Mouse (Mus musculus): ENCODE data around the gene Topaz1. TPM values are rescaled to one million over a fixed set of nuclear protein-coding genes. Genes with fewer than 3 reads are reported as not detected.
"Not testable (repeated sequence)": the region's sequence is repeated elsewhere in the genome, so short reads cannot be mapped to it uniquely, and the experiment has no call there.

Gene Topaz1
- polyA plus RNA-seq, 1 experiment = not detected

DNA sequence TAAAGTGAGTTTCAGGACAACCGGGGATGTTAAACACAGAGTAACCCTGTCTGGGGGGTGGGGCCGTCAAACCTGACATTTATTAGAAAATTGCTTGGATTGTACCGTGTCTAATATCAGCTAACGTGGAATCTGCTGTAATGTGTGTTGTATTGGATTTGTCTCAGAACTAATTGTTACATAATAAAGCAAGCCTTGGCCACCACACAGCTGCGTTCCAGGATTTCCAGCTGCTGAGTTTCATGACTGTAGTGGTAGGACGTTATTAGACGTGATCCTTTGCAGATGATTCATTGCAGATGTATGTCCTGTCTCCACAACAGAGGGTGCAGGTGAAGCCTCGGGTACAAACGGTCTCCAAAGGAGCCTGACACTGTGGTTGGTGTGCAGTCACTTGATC is 89.0 kb downstream of the Topaz1 start:
- 34% methylated on average over 9 of the region's 9 CpGs for WGBS
- H3K4me3 ChIP-seq (ENCODE audit: low read depth, low read length) = no peak overlapping the region
- no peaks in the 10 kb centered on the region; the same call in 1 of the 2 replicates for H3K4me1 ChIP-seq (ENCODE audit: control insufficient read depth, insufficient read depth, insufficient read length, low read length)
- H3K27me3 ChIP-seq (ENCODE audit: control insufficient read depth, insufficient read depth, low read length) = no peaks in the 10 kb centered on the region
- H3K27ac ChIP-seq (ENCODE audit: insufficient read depth, low read depth, low read length) = no peak overlapping the region; the same call in 1 of the 2 replicates
- TF ChIP-seq CTCF (IDR thresholded peaks at IDR 0.05; ENCODE audit: extremely low read depth, insufficient read length, insufficient replicate concordance, low read depth, low read length) (no peak), POLR2A (IDR thresholded peaks at IDR 0.05; ENCODE audit: low read depth, low read length) (no peak)
- peaks cover 9% of the 10 kb centered on the region for H3K36me3 ChIP-seq (ENCODE audit: control insufficient read depth, insufficient read depth, low read length)

DNA sequence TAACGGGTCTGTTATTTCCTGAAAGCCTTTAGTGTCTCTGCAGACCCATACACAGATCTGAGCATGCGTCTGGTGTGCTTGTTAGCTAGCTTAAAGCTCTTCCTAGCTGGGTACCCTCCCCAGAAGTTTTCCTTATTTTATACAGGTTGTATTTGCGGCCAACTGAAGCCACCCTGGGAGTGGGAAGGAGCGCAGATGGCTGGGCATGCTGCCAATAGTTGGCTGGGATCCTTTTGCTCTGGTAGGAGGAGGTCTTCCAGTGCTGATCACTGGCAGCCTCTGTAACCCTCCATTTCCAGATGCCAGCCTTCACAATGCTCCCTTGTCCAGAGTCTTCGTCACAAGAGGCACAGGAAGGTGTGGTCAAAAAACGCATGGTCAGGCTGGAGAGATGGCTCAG is 89.6 kb downstream of the Topaz1 start:
- Histone ChIP-seq H3K4me3 (ENCODE audit: low read depth, low read length) (no peak overlapping the region), H3K27me3 (ENCODE audit: control insufficient read depth, insufficient read depth, low read length) (no peaks in the 10 kb centered on the region), H3K4me1 (ENCODE audit: control insufficient read depth, insufficient read depth, insufficient read length, low read length) (no peaks in the 10 kb centered on the region; the same call in 1 of the 2 replicates), H3K36me3 (ENCODE audit: control insufficient read depth, insufficient read depth, low read length) (peaks cover 7% of the 10 kb centered on the region), H3K27ac (ENCODE audit: insufficient read depth, low read depth, low read length) (no peak overlapping the region)
- 16% methylated on average over 6 of the region's 6 CpGs for WGBS
- TF ChIP-seq POLR2A (IDR thresholded peaks at IDR 0.05; ENCODE audit: low read depth, low read length) (no peak), CTCF (IDR thresholded peaks at IDR 0.05; ENCODE audit: extremely low read depth, insufficient read length, insufficient replicate concordance, low read depth, low read length) (no peak)

GRCm38 (mm10) chr9:122837216-122837615 is 90.1 kb downstream of the Topaz1 start:
- TF ChIP-seq POLR2A (IDR thresholded peaks at IDR 0.05; ENCODE audit: low read depth, low read length) (no peak), CTCF (IDR thresholded peaks at IDR 0.05; ENCODE audit: extremely low read depth, insufficient read length, insufficient replicate concordance, low read depth, low read length) (no peak)
- Histone ChIP-seq H3K4me3 (ENCODE audit: low read depth, low read length) (no peak overlapping the region), H3K27ac (ENCODE audit: insufficient read depth, low read depth, low read length) (no peak overlapping the region), H3K4me1 (ENCODE audit: control insufficient read depth, insufficient read depth, insufficient read length, low read length) (no peaks in the 10 kb centered on the region; the same call in 1 of the 2 replicates), H3K27me3 (ENCODE audit: control insufficient read depth, insufficient read depth, low read length) (no peaks in the 10 kb centered on the region), H3K36me3 (ENCODE audit: control insufficient read depth, insufficient read depth, low read length) (peaks cover 5% of the 10 kb centered on the region)
- WGBS = 54% methylated on average over 4 of the region's 4 CpGs

- 0 out of 2 replicates have a peak, but pooled peaks have one; percentile 14 for TF ChIP-seq CTCF (IDR thresholded peaks at IDR 0.05; ENCODE audit: extremely low read depth, insufficient read length, insufficient replicate concordance, low read depth, low read length)
- no peak for TF ChIP-seq POLR2A (IDR thresholded peaks at IDR 0.05; ENCODE audit: low read depth, low read length)
- H3K4me1 ChIP-seq (ENCODE audit: control insufficient read depth, insufficient read depth, insufficient read length, low read length) = no peaks in the 10 kb centered on the region; the same call in 1 of the 2 replicates
- WGBS = 44% methylated on average over 16 of the region's 16 CpGs
- H3K27ac ChIP-seq (ENCODE audit: insufficient read depth, low read depth, low read length) = no peak overlapping the region
- H3K4me3 ChIP-seq (ENCODE audit: low read depth, low read length) = no peak overlapping the region
- H3K36me3 ChIP-seq (ENCODE audit: control insufficient read depth, insufficient read depth, low read length) = peaks cover 5% of the 10 kb centered on the region
- no peaks in the 10 kb centered on the region for H3K27me3 ChIP-seq (ENCODE audit: control insufficient read depth, insufficient read depth, low read length)
Measured at GRCm38 (mm10) chr9:122837680-122838079, 90.5 kb downstream of the Topaz1 start.

- Histone ChIP-seq H3K4me1 (ENCODE audit: control insufficient read depth, insufficient read depth, insufficient read length, low read length) (no peaks in the 10 kb centered on the region), H3K4me3 (ENCODE audit: low read depth, low read length) (no peak within 1 kb of the TSS), H3K36me3 (ENCODE audit: control insufficient read depth, insufficient read depth, low read length) (no peaks in the 10 kb centered on the region), H3K27me3 (ENCODE audit: control insufficient read depth, insufficient read depth, low read length) (no peaks in the 10 kb centered on the region), H3K27ac (ENCODE audit: insufficient read depth, low read depth, low read length) (no peak within 1 kb of the TSS)
- 21% methylated on average over 3 of the region's 3 CpGs for WGBS
- no peak for TF ChIP-seq POLR2A (IDR thresholded peaks at IDR 0.05; ENCODE audit: low read depth, low read length)
- no peak for TF ChIP-seq CTCF (IDR thresholded peaks at IDR 0.05; ENCODE audit: extremely low read depth, insufficient read length, insufficient replicate concordance, low read depth, low read length)
Measured at GRCm38 (mm10) chr9:122843760-122844159, 96.6 kb downstream of the Topaz1 start, which contains the start of gene Gm35549. TSS of gene Gm35549 (minus strand) at chr9:122844035.

DNA sequence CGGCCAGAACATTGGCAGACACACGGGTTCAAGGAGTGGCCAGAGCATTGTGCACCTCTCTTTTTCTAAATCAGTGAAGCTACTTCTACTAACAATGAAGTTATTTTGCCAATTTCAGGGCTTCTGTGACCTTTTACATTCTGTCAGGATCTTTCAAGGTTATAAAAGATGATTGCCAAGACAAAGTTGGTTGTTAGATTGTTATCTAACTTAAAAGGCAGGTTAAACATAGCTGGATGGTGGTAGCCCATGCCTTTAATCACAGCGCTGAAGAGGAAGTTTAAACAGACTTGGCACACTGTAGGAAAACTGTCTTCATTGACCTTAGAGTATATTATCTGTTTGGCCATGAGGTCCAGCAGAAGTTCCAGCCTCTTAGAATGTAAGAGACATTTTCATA is 98.5 kb downstream of the Topaz1 start:
- H3K27me3 ChIP-seq (ENCODE audit: control insufficient read depth, insufficient read depth, low read length) = no peaks in the 10 kb centered on the region
- 23% methylated on average over 3 of the region's 3 CpGs for WGBS
- no peak overlapping the region for H3K27ac ChIP-seq (ENCODE audit: insufficient read depth, low read depth, low read length)
- TF ChIP-seq CTCF (IDR thresholded peaks at IDR 0.05; ENCODE audit: extremely low read depth, insufficient read length, insufficient replicate concordance, low read depth, low read length) (no peak), POLR2A (IDR thresholded peaks at IDR 0.05; ENCODE audit: low read depth, low read length) (no peak)
- H3K4me1 ChIP-seq (ENCODE audit: control insufficient read depth, insufficient read depth, insufficient read length, low read length) = no peaks in the 10 kb centered on the region
- H3K4me3 ChIP-seq (ENCODE audit: low read depth, low read length) = no peak overlapping the region
- peaks cover 5% of the 10 kb centered on the region for H3K36me3 ChIP-seq (ENCODE audit: control insufficient read depth, insufficient read depth, low read length)

DNA sequence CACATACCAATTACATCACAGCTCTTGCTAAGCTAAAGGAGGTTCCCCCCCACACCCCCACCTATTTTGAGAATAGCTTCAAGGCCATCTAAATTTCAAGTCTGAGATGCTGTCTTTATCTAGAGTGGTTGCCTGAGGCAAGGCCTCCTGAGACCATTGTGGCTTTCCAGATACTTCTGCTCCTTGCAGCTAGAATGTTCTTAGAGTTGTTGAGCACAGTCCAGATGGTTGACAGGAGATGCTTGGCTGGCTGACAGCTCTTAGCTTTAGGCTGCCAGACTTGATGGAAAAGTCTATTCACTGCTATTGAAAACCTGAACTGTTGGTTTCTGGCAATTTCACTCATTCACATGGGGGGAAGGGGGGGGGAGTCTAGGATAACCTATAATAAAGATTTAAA is 99.0 kb downstream of the Topaz1 start:
- Histone ChIP-seq H3K27me3 (ENCODE audit: control insufficient read depth, insufficient read depth, low read length) (no peaks in the 10 kb centered on the region), H3K4me3 (ENCODE audit: low read depth, low read length) (no peak overlapping the region), H3K36me3 (ENCODE audit: control insufficient read depth, insufficient read depth, low read length) (peaks cover 9% of the 10 kb centered on the region), H3K27ac (ENCODE audit: insufficient read depth, low read depth, low read length) (no peak overlapping the region), H3K4me1 (ENCODE audit: control insufficient read depth, insufficient read depth, insufficient read length, low read length) (no peaks in the 10 kb centered on the region)
- TF ChIP-seq POLR2A (IDR thresholded peaks at IDR 0.05; ENCODE audit: low read depth, low read length) (no peak), CTCF (IDR thresholded peaks at IDR 0.05; ENCODE audit: extremely low read depth, insufficient read length, insufficient replicate concordance, low read depth, low read length) (no peak)

GRCm38 (mm10) chr9:122847811-122848311 is 100.7 kb downstream of the Topaz1 start:
- not testable (repeated sequence) for H3K27me3 ChIP-seq (ENCODE audit: control insufficient read depth, insufficient read depth, low read length); H3K4me1 ChIP-seq (ENCODE audit: control insufficient read depth, insufficient read depth, insufficient read length, low read length); H3K4me3 ChIP-seq (ENCODE audit: low read depth, low read length); H3K27ac ChIP-seq (ENCODE audit: insufficient read depth, low read depth, low read length)
- WGBS = 72% methylated on average over 7 of the region's 8 CpGs
- H3K36me3 ChIP-seq (ENCODE audit: control insufficient read depth, insufficient read depth, low read length) = peaks cover 26% of the 10 kb centered on the region

Other genes starting within 250 kb of the Topaz1 start
- gene Tcaim, start 58.2 kb downstream of the Topaz1 start, polyA plus RNA-seq (2012; rRNA removed) = 0.42 and 0.79 TPM in 2 replicates
- gene Gm35549, start 96.7 kb downstream of the Topaz1 start, polyA plus RNA-seq (2012; rRNA removed) = not detected in 2 replicates
- gene Zfp445, start 118.7 kb downstream of the Topaz1 start, polyA plus RNA-seq (2012; rRNA removed) = 3.7 and 9.2 TPM in 2 replicates
- gene Zkscan7, start 138.3 kb downstream of the Topaz1 start, polyA plus RNA-seq (2012; rRNA removed) = 1.0 and 1.9 TPM in 2 replicates
- gene Zfp105, start 175.7 kb downstream of the Topaz1 start, polyA plus RNA-seq (2012; rRNA removed) = 0.19 and 0.46 TPM in 2 replicates
- gene 1110059G10Rik, start 203.7 kb downstream of the Topaz1 start, polyA plus RNA-seq (2012; rRNA removed) = 0.22 and 1.5 TPM in 2 replicates
- 1.4 and 2.6 TPM in 2 replicates for gene Kif15, start 203.7 kb downstream of the Topaz1 start, polyA plus RNA-seq (2012; rRNA removed)

All from small intestine, adult 2 months (tissue).